Mouse (Mus musculus) intestine, postnatal 0 days (tissue): ENCODE measurements around the gene 4931406P16Rik. TPM values are rescaled to one million over a fixed set of nuclear protein-coding genes. Genes with fewer than 3 reads are reported as not detected.
A peak's percentile ranks its signal among the peaks of the same experiment; 100 is the strongest.

Source experiments
- ATAC-seq: fragments of 200-750 bp; cut with Nextera tagmentation; 2 replicates; pipeline ENCODE4 v1.8.0; 2017; ENCODE audit warnings: mild to moderate bottlenecking, moderate TSS enrichment, moderate library complexity
- H3K27ac ChIP-seq: fragments of 300-500 bp; sonication (generic); 2 replicates; pipeline ENCODE4 v1.5.1; 2014; ENCODE audit warnings: mild to moderate bottlenecking, low read depth, low read length, moderate library complexity
- H3K27me3 ChIP-seq: fragments of 300-500 bp; sonication (generic); replicated peaks from 2 replicates; pipeline ENCODE4 v1.6.1; 2014; ENCODE audit warnings: low read length, mixed read lengths; ENCODE audit not compliant: control insufficient read depth, insufficient read depth
- H3K36me3 ChIP-seq: fragments of 300-500 bp; sonication (generic); 2 replicates; pipeline ENCODE4 v1.6.1; 2014; ENCODE audit warnings: mild to moderate bottlenecking, moderate library complexity; ENCODE audit not compliant: control insufficient read depth, insufficient read depth
- H3K4me1 ChIP-seq: fragments of 300-500 bp; sonication (generic); replicated peaks from 2 replicates; pipeline ENCODE4 v1.6.1; 2014; ENCODE audit warnings: antibody characterized with exemption, low read length, mixed read lengths; ENCODE audit not compliant: control insufficient read depth, insufficient read depth
- H3K4me2 ChIP-seq: fragments of 300-500 bp; sonication (generic); replicated peaks from 2 replicates; pipeline ENCODE4 v1.6.1; 2014; ENCODE audit warnings: low read depth, mild to moderate bottlenecking, moderate library complexity
- H3K4me3 ChIP-seq: fragments of 300-500 bp; sonication (generic); 2 replicates; pipeline ENCODE4 v1.5.1; 2014; ENCODE audit warnings: low read depth, low read length
- H3K9ac ChIP-seq: fragments of 300-500 bp; sonication (generic); 2 replicates; pipeline ENCODE4 v1.6.1; 2014; ENCODE audit warnings: mild to moderate bottlenecking, low read depth, low read length
- H3K9me3 ChIP-seq: fragments of 300-500 bp; sonication (generic); 2 replicates; pipeline ENCODE4 v1.6.1; 2016; ENCODE audit warnings: mixed run types; ENCODE audit not compliant: control insufficient read depth
- CTCF ChIP-seq: sonication (generic); IDR thresholded peaks from 2 replicates; pipeline ENCODE4 v1.5.1; 2016; ENCODE audit warnings: low read depth, mild to moderate bottlenecking, control low read depth, antibody characterized with exemption, moderate library complexity
- WGBS: fragments of 180-500 bp; shearing (Covaris S2); extraction: QIAGEN DNeasy Blood & Tissue Kit; methylation state at CpG from one replicate; pipeline ENCODE4 v1.1.7; 2014; 5-methylcytosine and 5-hydroxymethylcytosine counted together
- polyA plus RNA-seq: library from polyadenylated mRNA; unstranded; fragments of >200 nt; fragmentation: Nextera tagmentation; extraction: Ambion mirVana; gene quantifications from 2 replicates; pipeline ENCODE4 v1.2.1, GENCODE M21; 2015

The 4931406P16Rik gene
- polyA plus RNA-seq, 1 experiment from 2014 or later = 18.6 TPM

DNA sequence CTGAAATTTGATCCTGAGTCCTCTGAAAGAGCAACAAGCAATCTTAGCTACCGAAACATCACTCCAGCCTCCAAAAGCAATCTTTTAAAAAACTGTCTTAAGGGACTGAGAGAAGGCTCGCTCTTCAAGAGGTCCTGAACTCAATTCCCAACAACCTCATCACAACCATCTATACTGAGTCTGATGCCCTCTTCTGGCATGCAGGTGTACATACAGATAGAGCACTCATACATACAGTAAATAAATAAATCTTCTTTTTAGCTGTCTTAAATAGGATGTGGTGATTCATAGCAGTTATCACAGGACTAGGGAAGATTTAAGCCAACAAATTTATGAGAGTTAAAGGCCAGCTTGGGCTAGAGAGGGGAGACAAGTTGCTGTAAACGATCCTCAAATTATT lies 117.7 kb downstream of the 4931406P16Rik start:
- Histone ChIP-seq H3K36me3 (peaks cover 11% of the 10 kb centered on the region), H3K4me2 (peak overlapping the region; percentile 86), H3K27ac (no peak overlapping the region), H3K9me3 (no peaks in the 10 kb centered on the region), H3K27me3 (no peaks in the 10 kb centered on the region), H3K4me1 (no peaks in the 10 kb centered on the region), H3K4me3 (peak overlapping the region; percentile 100), H3K9ac (peak overlapping the region; percentile 92; the same call in 1 of the 2 replicates)
- WGBS = 43% methylated on average over 3 of the region's 3 CpGs
- TF ChIP-seq CTCF = peak; percentile 67
- ATAC-seq = peak; percentile 53

DNA sequence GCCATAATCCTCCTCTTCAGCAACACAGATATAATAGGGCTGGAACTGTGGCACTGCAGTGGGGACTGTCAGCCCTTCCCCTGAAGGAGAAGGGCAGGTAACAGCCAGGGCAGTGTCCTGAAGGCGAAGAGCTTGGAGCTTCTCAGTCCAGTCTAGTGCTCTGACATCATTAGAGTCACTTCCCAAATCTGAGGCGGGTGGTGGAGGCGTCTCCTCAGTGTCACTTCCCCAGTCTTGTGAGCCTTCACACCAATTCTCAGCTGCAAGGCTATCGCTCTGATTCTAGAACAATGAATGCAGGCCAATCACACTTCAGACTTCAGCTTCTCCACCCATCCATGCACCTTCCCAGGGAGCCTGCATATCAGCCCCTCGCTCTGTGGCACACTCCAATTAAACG lies 120.5 kb downstream of the 4931406P16Rik start:
- no peaks in the 10 kb centered on the region for H3K9me3 ChIP-seq
- ATAC-seq = no peak
- H3K36me3 ChIP-seq = peaks cover 31% of the 10 kb centered on the region
- H3K27ac ChIP-seq = no peak overlapping the region
- H3K4me3 ChIP-seq = no peak overlapping the region
- H3K4me2 ChIP-seq = no peak overlapping the region
- H3K27me3 ChIP-seq = no peaks in the 10 kb centered on the region
- WGBS = 86% methylated on average over 6 of the region's 6 CpGs
- TF ChIP-seq CTCF = no peak
- no peak overlapping the region for H3K9ac ChIP-seq
- H3K4me1 ChIP-seq = no peaks in the 10 kb centered on the region

DNA sequence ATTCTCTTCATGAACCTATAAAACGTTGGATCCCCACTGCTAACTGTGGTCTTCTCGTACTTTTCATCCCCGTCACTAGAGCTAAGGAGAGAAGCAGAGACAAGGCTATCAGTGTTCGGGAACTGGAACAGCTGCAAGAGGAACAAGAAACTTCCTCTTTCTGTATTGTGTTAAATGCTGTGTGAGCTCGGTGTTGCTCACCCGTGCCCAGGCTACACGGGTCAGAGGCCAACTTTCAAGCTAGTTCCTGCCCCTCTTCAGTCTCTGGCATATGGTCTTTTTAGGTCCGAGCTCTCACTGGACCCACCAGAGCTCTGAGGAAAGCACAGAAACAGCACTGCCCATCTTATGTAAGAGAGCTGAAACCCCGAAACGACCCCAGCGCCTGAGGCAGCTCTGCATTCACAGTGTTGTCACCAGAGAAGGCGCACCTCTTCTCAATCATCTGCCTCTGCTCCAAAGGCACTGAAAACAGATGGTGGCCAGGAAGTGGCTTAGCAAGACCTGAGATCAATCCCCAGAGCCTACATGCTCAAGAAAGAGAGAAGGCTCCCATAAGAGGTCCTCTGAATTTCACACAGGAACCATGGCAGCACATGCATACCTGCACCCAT lies 123.9 kb downstream of the 4931406P16Rik start:
- Histone ChIP-seq H3K36me3 (peaks cover 61% of the 10 kb centered on the region), H3K9ac (no peak overlapping the region), H3K27ac (no peak overlapping the region), H3K9me3 (no peaks in the 10 kb centered on the region), H3K27me3 (no peaks in the 10 kb centered on the region), H3K4me2 (no peak overlapping the region), H3K4me3 (no peak overlapping the region), H3K4me1 (no peaks in the 10 kb centered on the region)
- no peak for ATAC-seq
- 90% methylated on average over 12 of the region's 12 CpGs for WGBS
- TF ChIP-seq CTCF = no peak

Other genes with a start within 250 kb of the 4931406P16Rik start
- not detected in 2 replicates for gene Scgb1b30, start 218.1 kb downstream of the 4931406P16Rik start, polyA plus RNA-seq
- 3.2 TPM in 2 replicates for gene Wtip, start 180.3 kb downstream of the 4931406P16Rik start, polyA plus RNA-seq
- gene Uba2, start 144.0 kb downstream of the 4931406P16Rik start, polyA plus RNA-seq = 50.2 and 50.8 TPM in 2 replicates
- gene Pdcd2l, start 116.9 kb downstream of the 4931406P16Rik start, polyA plus RNA-seq = 26.3 and 26.7 TPM in 2 replicates
- gene Gpi1, start 83.2 kb downstream of the 4931406P16Rik start, polyA plus RNA-seq = 179 and 180 TPM in 2 replicates
- gene Gm6096, start 62.5 kb downstream of the 4931406P16Rik start, polyA plus RNA-seq = not detected in 2 replicates
- gene Lsm14a, start 79.8 kb upstream of the 4931406P16Rik start, polyA plus RNA-seq = 46.7 and 47.1 TPM in 2 replicates